Mouse (Mus musculus) liver, postnatal 0 days (tissue): Measurements from ENCODE around the gene Mgam.

Experiments
- CTCF ChIP-seq: sonication (generic); IDR thresholded peaks from 2 replicates; pipeline ENCODE4 v1.5.1; 2016; ENCODE audit warnings: antibody characterized with exemption, low read depth
- EP300 ChIP-seq: IDR thresholded peaks from 2 replicates; pipeline ENCODE4 v1.6.1; 2016; ENCODE audit warnings: antibody characterized with exemption, low read depth, mild to moderate bottlenecking

DNA sequence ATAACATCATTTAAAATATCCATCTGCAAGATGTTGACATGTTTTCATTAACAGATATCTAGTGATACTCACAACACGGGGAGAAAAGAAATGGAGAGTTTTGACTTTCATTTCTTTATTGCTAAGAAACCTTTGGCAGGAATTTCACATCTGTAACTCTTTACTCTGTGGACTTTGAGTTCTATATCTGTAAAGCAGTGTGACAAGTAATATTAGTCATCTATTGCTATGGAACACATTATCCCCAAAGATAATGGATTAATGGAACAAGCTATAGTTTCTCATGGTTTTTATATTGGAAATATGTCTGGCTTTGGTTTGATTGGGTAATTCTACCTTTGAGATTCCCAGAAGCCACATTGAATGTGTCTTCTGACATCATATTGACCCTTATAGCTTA is 22.3 kb downstream of the Mgam start:
- TF ChIP-seq CTCF (no peak), EP300 (no peak)
